In genomic region chrX:75764794-75765328, GRCm38 (mm10) we compare ENCODE assay signal across 8 mouse cellular contexts.
DNase-seq lines count a peak whose midpoint lies in the region; ATAC-seq and TF ChIP-seq lines count a peak whose summit lies in the region.

No protein-coding gene starts in this region.

- no peaks in the 10 kb centered on the region for H3K27me3 ChIP-seq in liver, adult 2 months (ENCODE audit: control insufficient read depth, insufficient read depth, low read length)
- no peaks in the 10 kb centered on the region for H3K27me3 ChIP-seq in limb, embryonic 13.5 days
- no peaks in the 10 kb centered on the region for H3K27me3 ChIP-seq in small intestine, adult 2 months (ENCODE audit: control insufficient read depth, insufficient read depth, low read length)

- no peaks in the 10 kb centered on the region for H3K79me2 ChIP-seq in liver, adult 2 months (ENCODE audit: control insufficient read depth, insufficient read depth, low read length)

- 24% methylated on average over 7 of the region's 7 CpGs for WGBS in liver, adult 2 months
- WGBS in limb, embryonic 13.5 days: 32% methylated on average over 7 of the region's 7 CpGs
- WGBS in small intestine, adult 2 months: 28% methylated on average over 7 of the region's 7 CpGs

- no peaks in the 10 kb centered on the region; the same call in 1 of the 2 replicates for H3K4me1 ChIP-seq in liver, adult 2 months (ENCODE audit: control insufficient read depth, insufficient read depth, low read length)
- H3K4me1 ChIP-seq in embryonic fibroblast, embryonic 13.5 days (ENCODE audit: control insufficient read depth, insufficient read depth, low read length): no peaks in the 10 kb centered on the region
- peaks cover 6% of the 10 kb centered on the region; the same call in 1 of the 2 replicates for H3K4me1 ChIP-seq in limb, embryonic 13.5 days
- H3K4me1 ChIP-seq in small intestine, adult 2 months (ENCODE audit: control insufficient read depth, insufficient read depth, insufficient read length, low read length): peaks cover 2% of the 10 kb centered on the region; the same call in 1 of the 2 replicates

- peak overlapping the region; percentile 69 for H3K4me3 ChIP-seq in liver, adult 2 months (ENCODE audit: insufficient read depth, low read depth, low read length)
- H3K4me3 ChIP-seq in embryonic fibroblast, embryonic 13.5 days (ENCODE audit: insufficient read depth, low read length): peak overlapping the region; percentile 34
- peak overlapping the region; percentile 55 for H3K4me3 ChIP-seq in limb, embryonic 13.5 days
- H3K4me3 ChIP-seq in small intestine, adult 2 months (ENCODE audit: low read depth, low read length): peak overlapping the region; percentile 79

- H3K9ac ChIP-seq in liver, adult 2 months (ENCODE audit: low read depth, low read length): peak overlapping the region; percentile 64
- peak overlapping the region; percentile 67 for H3K9ac ChIP-seq in limb, embryonic 13.5 days

- TF ChIP-seq POLR2A in liver, adult 2 months (IDR thresholded peaks at IDR 0.05; ENCODE audit: extremely low read depth, insufficient read depth, low read length): no peak
- TF ChIP-seq POLR2A in embryonic fibroblast, embryonic 13.5 days (IDR thresholded peaks at IDR 0.05; ENCODE audit: low read depth, low read length): no peak
- TF ChIP-seq POLR2A in small intestine, adult 2 months (IDR thresholded peaks at IDR 0.05; ENCODE audit: low read depth, low read length): no peak

- H3K4me2 ChIP-seq in limb, embryonic 13.5 days (replicated peaks): peak overlapping the region; percentile 69

- H3K9me3 ChIP-seq in limb, embryonic 13.5 days: no peaks in the 10 kb centered on the region

- no peak overlapping the region for H3K27ac ChIP-seq in liver, adult 2 months (replicated peaks; ENCODE audit: insufficient read depth, low read depth, low read length)
- H3K27ac ChIP-seq in embryonic fibroblast, embryonic 13.5 days (ENCODE audit: insufficient read depth, low read length): peak overlapping the region; percentile 49
- H3K27ac ChIP-seq in limb, embryonic 13.5 days: peak overlapping the region; percentile 84; the same call in 1 of the 2 replicates
- peak overlapping the region; percentile 81; the same call in 1 of the 2 replicates for H3K27ac ChIP-seq in small intestine, adult 2 months (ENCODE audit: insufficient read depth, low read depth, low read length)

- no peaks in the 10 kb centered on the region for H3K36me3 ChIP-seq in liver, adult 2 months (ENCODE audit: control insufficient read depth, insufficient read depth, low read length)
- H3K36me3 ChIP-seq in limb, embryonic 13.5 days: no peaks in the 10 kb centered on the region
- no peaks in the 10 kb centered on the region for H3K36me3 ChIP-seq in small intestine, adult 2 months (ENCODE audit: control insufficient read depth, insufficient read depth, low read length)

- no peak for DNase-seq in liver, adult 2 months (ENCODE audit: extremely low read depth, low read depth, low spot score)
- DNase-seq in liver: no peak
- no peak for DNase-seq in spleen, postnatal 10 days (ENCODE audit: low spot score in 2 of 2)
- no peak for DNase-seq in left cerebral cortex, adult 8-10 months (ENCODE audit: low spot score in 2 of 2)
- DNase-seq in thymus, postnatal 14 days: no peak

- TF ChIP-seq CTCF in liver, adult 2 months (IDR thresholded peaks at IDR 0.05; ENCODE audit: low read depth, low read length): no peak
- no peak for TF ChIP-seq CTCF in embryonic fibroblast, embryonic 13.5 days (IDR thresholded peaks at IDR 0.05; ENCODE audit: borderline replicate concordance, insufficient read depth, low read length)
- no peak for TF ChIP-seq CTCF in small intestine, adult 2 months (IDR thresholded peaks at IDR 0.05; ENCODE audit: extremely low read depth, insufficient read length, insufficient replicate concordance, low read depth, low read length)

- peak; percentile 30; the same call in 1 of the 2 replicates for ATAC-seq in limb, embryonic 13.5 days (ENCODE audit: low FRiP score, low read depth)
